Mouse (Mus musculus) kidney, adult 2 months (tissue): Measurements from ENCODE around the gene F11r. TPM values are rescaled to one million over a fixed set of nuclear protein-coding genes. Genes with fewer than 3 reads are reported as not detected.

ENCODE experiments used
- DNase-seq: peaks from one replicate; pipeline ENCODE4 v3.0.0; 2021
- H3K27ac ChIP-seq: fragments of 200-500 bp; 2 replicates; pipeline ENCODE4 v1.5.1; 2012; ENCODE audit warnings: low read depth, low read length, control low read depth, inconsistent platforms; ENCODE audit not compliant: insufficient read depth
- H3K27me3 ChIP-seq: fragments of 200-500 bp; replicated peaks from 2 replicates; pipeline ENCODE4 v1.6.1; 2012; ENCODE audit warnings: mild to moderate bottlenecking, moderate library complexity, low read length, inconsistent platforms; ENCODE audit not compliant: control insufficient read depth, insufficient read depth
- H3K36me3 ChIP-seq: fragments of 200-500 bp; 2 replicates; pipeline ENCODE4 v1.6.1; 2012; ENCODE audit warnings: mild to moderate bottlenecking, moderate library complexity, low read length, inconsistent platforms; ENCODE audit not compliant: control insufficient read depth, insufficient read depth
- H3K4me1 ChIP-seq: fragments of 200-500 bp; 2 replicates; pipeline ENCODE4 v1.6.1; 2011; ENCODE audit warnings: low read length; ENCODE audit not compliant: control insufficient read depth, insufficient read depth
- H3K4me3 ChIP-seq: fragments of 200-500 bp; 2 replicates; pipeline ENCODE4 v1.5.1; 2011; ENCODE audit warnings: mild to moderate bottlenecking, low read depth, low read length, control low read depth; ENCODE audit not compliant: insufficient read depth
- CTCF ChIP-seq: fragments of 200-500 bp; conservative IDR thresholded peaks from 2 replicates; pipeline ENCODE4 v1.5.1; 2011; ENCODE audit warnings: low read depth, mild to moderate bottlenecking, control low read depth, low read length, moderate library complexity, mixed read lengths; ENCODE audit not compliant: insufficient read depth, insufficient read length
- POLR2A ChIP-seq: fragments of 200-500 bp; IDR thresholded peaks from one replicate; pipeline ENCODE4 v1.6.1; 2011; ENCODE audit warnings: low read depth, low read length, control low read depth
- WGBS: fragments of 180-500 bp; shearing (Covaris S2); methylation state at CpG from one replicate; pipeline ENCODE4 v1.1.7; 2018; 5-methylcytosine and 5-hydroxymethylcytosine counted together
- polyA plus RNA-seq: library from polyadenylated mRNA; depleted of rRNA; stranded (reverse); fragments of >200 nt; gene quantifications from 2 replicates; pipeline ENCODE4 v1.2.3, GENCODE M21; 2012

Gene F11r
- polyA plus RNA-seq, 1 experiment, result 106 TPM

GRCm38 (mm10) chr1:171446854-171447253, 9.5 kb downstream of the F11r start:
- TF ChIP-seq CTCF (no peak), POLR2A (no peak)
- Histone ChIP-seq H3K4me3 (no peak overlapping the region), H3K36me3 (no peaks in the 10 kb centered on the region), H3K27ac (no peak overlapping the region), H3K27me3 (no peaks in the 10 kb centered on the region), H3K4me1 (peaks cover 9% of the 10 kb centered on the region)
- DNase-seq, result no peak
- WGBS, result 50% methylated on average over 7 of the region's 7 CpGs

- Histone ChIP-seq H3K36me3 (no peaks in the 10 kb centered on the region), H3K27me3 (no peaks in the 10 kb centered on the region), H3K27ac (peak overlapping the region; percentile 0; the same call in 1 of the 2 replicates), H3K4me1 (peaks cover 6% of the 10 kb centered on the region), H3K4me3 (peak overlapping the region; percentile 10; the same call in 1 of the 2 replicates)
- DNase-seq, result no peak
- WGBS, result 18% methylated on average over 10 of the region's 10 CpGs
- TF ChIP-seq CTCF (no peak), POLR2A (no peak)
Observed at GRCm38 (mm10) chr1:171447692-171448091, 10.4 kb downstream of the F11r start.

- Histone ChIP-seq H3K27me3 (no peaks in the 10 kb centered on the region), H3K27ac (no peak overlapping the region), H3K36me3 (no peaks in the 10 kb centered on the region), H3K4me3 (no peak overlapping the region), H3K4me1 (peaks cover 6% of the 10 kb centered on the region)
- WGBS, result 56% methylated on average over 11 of the region's 11 CpGs
- TF ChIP-seq POLR2A (no peak), CTCF (no peak)
- peak; percentile 59 for DNase-seq
Observed at GRCm38 (mm10) chr1:171450062-171450461, 12.7 kb downstream of the F11r start.

- Histone ChIP-seq H3K4me3 (no peak overlapping the region), H3K27me3 (no peaks in the 10 kb centered on the region), H3K36me3 (no peaks in the 10 kb centered on the region), H3K27ac (no peak overlapping the region), H3K4me1 (peaks cover 9% of the 10 kb centered on the region)
- no peak for DNase-seq
- TF ChIP-seq POLR2A (no peak), CTCF (no peak)
- 79% methylated on average over 10 of the region's 10 CpGs for WGBS
Observed at GRCm38 (mm10) chr1:171451001-171451400, 13.7 kb downstream of the F11r start.

- Histone ChIP-seq H3K4me1 (peaks cover 9% of the 10 kb centered on the region), H3K27me3 (no peaks in the 10 kb centered on the region), H3K36me3 (no peaks in the 10 kb centered on the region), H3K4me3 (no peak overlapping the region), H3K27ac (no peak overlapping the region)
- no peak for DNase-seq
- 62% methylated on average over 5 of the region's 5 CpGs for WGBS
- TF ChIP-seq POLR2A (no peak), CTCF (no peak)
Observed at GRCm38 (mm10) chr1:171452522-171452921, 15.2 kb downstream of the F11r start.

GRCm38 (mm10) chr1:171452923-171453322, 15.6 kb downstream of the F11r start:
- H3K4me3 ChIP-seq, result no peak overlapping the region
- H3K27ac ChIP-seq, result no peak overlapping the region; the same call in 1 of the 2 replicates
- DNase-seq, result peak; percentile 31

GRCm38 (mm10) chr1:171454926-171455325, 17.6 kb downstream of the F11r start:
- 72% methylated on average over 6 of the region's 6 CpGs for WGBS
- Histone ChIP-seq H3K4me3 (no peak overlapping the region), H3K27ac (no peak overlapping the region), H3K4me1 (peaks cover 3% of the 10 kb centered on the region; the same call in 1 of the 2 replicates), H3K36me3 (no peaks in the 10 kb centered on the region), H3K27me3 (no peaks in the 10 kb centered on the region)
- DNase-seq, result no peak
- TF ChIP-seq POLR2A (no peak), CTCF (peak; percentile 25; the same call in 1 of the 2 replicates)

More at GRCm38 (mm10) chr1:171452923-171453322, 15.6 kb downstream of the F11r start:
- Histone ChIP-seq H3K4me1 (peaks cover 5% of the 10 kb centered on the region), H3K36me3 (no peaks in the 10 kb centered on the region), H3K27me3 (no peaks in the 10 kb centered on the region)
- 57% methylated on average over 5 of the region's 5 CpGs for WGBS
- no peak for TF ChIP-seq CTCF
- TF ChIP-seq POLR2A, result no peak

GRCm38 (mm10) chr1:171457568-171457967, 20.2 kb downstream of the F11r start:
- TF ChIP-seq CTCF (no peak), POLR2A (no peak)

More at GRCm38 (mm10) chr1:171457568-171457967, 20.2 kb downstream of the F11r start:
- no peak for DNase-seq
- 73% methylated on average over 1 of the region's 1 CpGs for WGBS
- no peaks in the 10 kb centered on the region for H3K27me3 ChIP-seq
- H3K4me1 ChIP-seq, result peaks cover 3% of the 10 kb centered on the region; the same call in 1 of the 2 replicates
- H3K27ac ChIP-seq, result no peak overlapping the region
- H3K36me3 ChIP-seq, result no peaks in the 10 kb centered on the region
- H3K4me3 ChIP-seq, result no peak overlapping the region
